Mouse (Mus musculus) testis, adult 2 months (tissue): ENCODE data around the gene Zfp934.
"Not testable (repeated sequence)": the region's sequence is repeated elsewhere in the genome, so short reads cannot be mapped to it uniquely, and the experiment has no call there.

Experiments used
- CTCF ChIP-seq: fragments of 200-500 bp; IDR thresholded peaks from 2 replicates; pipeline ENCODE4 v1.5.1; 2012; ENCODE audit warnings: low read depth, mild to moderate bottlenecking, inconsistent platforms, low read length, moderate library complexity; ENCODE audit not compliant: control insufficient read depth, insufficient read depth, insufficient replicate concordance
- POLR2A ChIP-seq: fragments of 200-500 bp; IDR thresholded peaks from 2 replicates; pipeline ENCODE4 v1.6.1; 2012; ENCODE audit warnings: low read depth, mild to moderate bottlenecking, inconsistent platforms, low read length, moderate library complexity; ENCODE audit not compliant: control insufficient read depth

- TF ChIP-seq POLR2A = not testable (repeated sequence)
- peak; percentile 33; the same call in 1 of the 2 replicates for TF ChIP-seq CTCF
Observed at GRCm38 (mm10) chr13:62469947-62470346, 101.1 kb downstream of the Zfp934 start.
